Mouse (Mus musculus): ENCODE data around the gene Acat3. TPM values are rescaled to one million over a fixed set of nuclear protein-coding genes. Genes with fewer than 3 reads are reported as not detected.

Gene Acat3
- total and polyA plus RNA-seq, 2 experiments from 2014 or later = 0.23 TPM; not detected in 1

DNA sequence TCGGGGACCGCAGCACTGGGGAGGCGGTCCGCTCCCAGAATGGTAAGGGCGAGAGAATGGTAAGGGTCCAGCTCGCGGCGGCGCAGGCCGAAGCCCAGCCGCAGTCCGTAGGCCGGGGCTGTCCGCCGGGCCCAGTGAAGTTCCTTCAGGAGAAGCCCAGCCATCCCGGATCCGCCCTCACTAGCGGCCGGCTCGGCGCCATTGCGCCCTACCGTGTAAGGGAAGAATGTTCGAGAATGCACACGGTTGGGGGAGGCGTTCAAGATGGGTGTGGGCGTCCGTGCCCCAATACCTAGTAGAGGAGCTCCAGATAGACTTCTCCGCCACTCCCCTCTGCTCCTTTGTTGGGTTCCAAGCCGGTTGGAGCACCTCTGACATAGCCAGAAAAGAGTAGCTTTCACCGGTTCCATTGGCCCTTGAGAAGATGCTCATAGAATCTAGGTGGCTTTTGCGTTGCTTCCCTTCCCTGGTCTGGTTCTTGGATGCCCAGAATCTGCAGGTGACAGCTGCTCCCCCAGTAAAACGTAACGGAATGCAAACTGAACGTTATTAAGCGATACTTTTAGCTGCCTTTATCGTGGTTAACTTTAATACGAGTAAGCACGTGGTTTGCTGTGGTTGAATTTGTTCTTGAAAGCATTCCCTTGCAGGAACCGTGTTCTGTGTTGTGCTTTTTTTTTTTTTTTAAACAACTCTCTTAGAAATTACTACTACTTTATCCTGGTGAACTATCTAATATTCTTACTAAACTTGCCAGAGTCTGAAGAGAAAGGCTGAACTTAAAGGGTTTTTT, 23.6 kb downstream of the Acat3 start:
- TF ChIP-seq CTCF (IDR thresholded peaks at IDR 0.05; ENCODE audit: low read depth) (no peak), EP300 (IDR thresholded peaks at IDR 0.05; ENCODE audit: low read depth) (0 out of 2 replicates have a peak, but pooled peaks have one; percentile 15)
- H3K9me3 ChIP-seq (replicated peaks; ENCODE audit: control insufficient read depth, low read length) = no peaks in the 10 kb centered on the region
- ATAC-seq (ENCODE audit: insufficient read depth, low read depth) = peak; percentile 32
- peak overlapping the region; percentile 82 for H3K4me3 ChIP-seq (ENCODE audit: low read depth, low read length)
- peak; percentile 30 for DNase-seq (ENCODE audit: low spot score)
- WGBS = under 1% methylated on average over 40 of the region's 40 CpGs
- H3K4me2 ChIP-seq (ENCODE audit: low read depth, low read length) = peak overlapping the region; percentile 81
- no peaks in the 10 kb centered on the region for H3K27me3 ChIP-seq (ENCODE audit: control insufficient read depth, insufficient read depth, low read length)
- H3K4me1 ChIP-seq (ENCODE audit: control insufficient read depth, insufficient read depth) = peaks cover 7% of the 10 kb centered on the region
- H3K9ac ChIP-seq (replicated peaks; ENCODE audit: low read depth, low read length) = peak overlapping the region; percentile 94
- peaks cover 50% of the 10 kb centered on the region for H3K36me3 ChIP-seq (replicated peaks; ENCODE audit: control insufficient read depth, insufficient read depth, low read length)
- peak overlapping the region; percentile 94 for H3K27ac ChIP-seq (ENCODE audit: low read depth)

DNA sequence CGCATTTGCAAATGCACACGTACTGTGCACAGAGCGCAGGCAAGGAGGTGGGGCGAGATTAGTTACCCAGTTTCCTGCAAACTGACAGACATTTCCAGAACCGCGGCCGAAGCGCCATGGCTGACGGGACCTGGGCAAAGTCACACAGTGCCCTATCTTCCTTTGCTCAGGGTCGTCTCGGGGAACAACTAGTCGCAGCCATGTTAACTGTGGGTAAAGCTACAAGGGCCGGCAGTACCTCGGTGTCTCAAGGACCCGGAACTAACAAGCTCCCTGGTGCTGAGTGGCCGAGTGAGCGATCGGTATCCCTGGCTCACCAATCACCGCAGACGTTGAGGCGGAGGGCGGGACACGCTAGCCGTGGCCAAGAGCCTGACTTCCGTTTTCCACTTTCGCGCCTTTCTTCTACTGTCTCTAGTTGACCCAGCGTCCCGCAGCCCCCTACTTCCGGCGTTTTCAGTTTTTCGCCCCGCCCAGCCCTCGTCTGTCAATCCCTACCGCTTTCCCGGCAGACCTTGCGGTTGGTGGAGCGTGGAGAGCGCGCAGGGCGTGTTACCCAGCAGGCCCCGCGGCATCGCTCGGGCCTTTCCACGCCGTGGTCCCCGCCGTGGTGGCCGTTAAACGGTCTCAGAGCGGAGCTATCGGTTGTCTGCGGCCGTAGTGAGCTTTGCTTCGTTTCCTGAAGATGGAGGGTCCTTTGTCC, 24.4 kb downstream of the Acat3 start, which contains the start of gene Mrpl18:
Gene Mrpl18 (minus strand): TSS at position 465 of the 703 bp plus-strand sequence.
- H3K36me3 ChIP-seq (replicated peaks; ENCODE audit: control insufficient read depth, insufficient read depth, low read length) = peaks cover 49% of the 10 kb centered on the region

DNA sequence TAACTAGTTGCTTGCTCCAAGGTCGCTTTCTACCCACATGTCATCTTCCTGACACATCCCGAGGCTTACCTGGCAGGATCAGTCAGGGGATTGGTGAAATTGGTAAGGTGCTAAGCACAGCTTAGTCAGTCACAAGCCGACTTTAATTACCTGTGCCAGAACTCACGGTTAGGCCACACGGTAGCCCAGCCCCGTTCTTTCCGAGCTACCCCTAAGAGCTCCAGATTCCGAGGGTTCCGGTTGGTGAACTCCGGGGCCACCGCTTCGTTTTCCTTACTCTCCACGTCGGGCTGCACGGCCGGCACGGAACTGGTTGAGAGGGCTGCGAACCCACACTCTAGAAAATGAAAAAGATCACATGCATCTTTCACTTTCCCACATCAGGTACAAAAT, 24.9 kb downstream of the Acat3 start, which contains the start of gene Tcp1:
Gene Tcp1 (plus strand): TSS at position 214 of the 393 bp plus-strand sequence.
- no peak for TF ChIP-seq CTCF (IDR thresholded peaks at IDR 0.05; ENCODE audit: low read depth)
- no peak for TF ChIP-seq EP300 (IDR thresholded peaks at IDR 0.05; ENCODE audit: low read depth)
- H3K4me2 ChIP-seq (ENCODE audit: low read depth, low read length) = peak within 1 kb of the TSS; percentile 81
- H3K9me3 ChIP-seq (replicated peaks; ENCODE audit: control insufficient read depth, low read length) = no peaks in the 10 kb centered on the region
- H3K36me3 ChIP-seq (replicated peaks; ENCODE audit: control insufficient read depth, insufficient read depth, low read length) = peaks cover 49% of the 10 kb centered on the region
- H3K9ac ChIP-seq (replicated peaks; ENCODE audit: low read depth, low read length) = peak within 1 kb of the TSS; percentile 94
- 0% methylated on average over 18 of the region's 18 CpGs for WGBS
- H3K27me3 ChIP-seq (ENCODE audit: control insufficient read depth, insufficient read depth, low read length) = no peaks in the 10 kb centered on the region
- peak within 1 kb of the TSS; percentile 82 for H3K4me3 ChIP-seq (ENCODE audit: low read depth, low read length)
- DNase-seq (ENCODE audit: low spot score) (no peak), ATAC-seq (ENCODE audit: insufficient read depth, low read depth) (no peak)
- H3K4me1 ChIP-seq (ENCODE audit: control insufficient read depth, insufficient read depth) = peaks cover 7% of the 10 kb centered on the region
- peak within 1 kb of the TSS; percentile 94 for H3K27ac ChIP-seq (ENCODE audit: low read depth)

More for the DNA sequence above, 24.4 kb downstream of the Acat3 start, which contains the start of gene Mrpl18:
- H3K27ac ChIP-seq (ENCODE audit: low read depth) = peak within 1 kb of the TSS; percentile 94
- no peak for TF ChIP-seq CTCF (IDR thresholded peaks at IDR 0.05; ENCODE audit: low read depth)
- peak; percentile 79; the same call in 1 of the 2 replicates for TF ChIP-seq EP300 (IDR thresholded peaks at IDR 0.05; ENCODE audit: low read depth)
- ATAC-seq (ENCODE audit: insufficient read depth, low read depth) (peak; percentile 98), DNase-seq (ENCODE audit: low spot score) (peak; percentile 100)
- peak within 1 kb of the TSS; percentile 82 for H3K4me3 ChIP-seq (ENCODE audit: low read depth, low read length)
- H3K9me3 ChIP-seq (replicated peaks; ENCODE audit: control insufficient read depth, low read length) = no peaks in the 10 kb centered on the region
- H3K27me3 ChIP-seq (ENCODE audit: control insufficient read depth, insufficient read depth, low read length) = no peaks in the 10 kb centered on the region
- H3K4me2 ChIP-seq (ENCODE audit: low read depth, low read length) = peak within 1 kb of the TSS; percentile 81
- H3K9ac ChIP-seq (replicated peaks; ENCODE audit: low read depth, low read length) = peak within 1 kb of the TSS; percentile 94
- peaks cover 7% of the 10 kb centered on the region for H3K4me1 ChIP-seq (ENCODE audit: control insufficient read depth, insufficient read depth)
- WGBS = under 1% methylated on average over 56 of the region's 56 CpGs

DNA sequence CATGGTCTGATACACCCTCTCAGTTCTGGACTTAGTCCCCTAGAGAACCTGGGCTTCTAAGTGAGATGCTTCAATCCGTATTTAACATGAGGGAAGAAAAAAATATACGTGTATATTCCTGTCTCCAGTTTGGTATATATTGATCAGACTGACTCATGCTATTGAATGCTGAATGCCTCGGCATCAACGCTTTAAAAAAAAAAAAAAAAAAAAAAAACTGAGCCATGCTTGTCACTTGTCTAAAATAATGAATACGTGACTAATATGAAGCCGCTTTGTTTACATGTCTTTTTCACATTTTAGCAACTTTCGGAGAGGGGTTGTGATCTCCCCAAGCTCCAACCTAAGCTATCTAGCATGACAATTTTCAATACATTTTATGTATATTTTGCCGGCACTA, 30.0 kb downstream of the Acat3 start:
- ATAC-seq (ENCODE audit: insufficient read depth, low read depth) (no peak), DNase-seq (ENCODE audit: low spot score) (no peak)
- Histone ChIP-seq H3K36me3 (replicated peaks; ENCODE audit: control insufficient read depth, insufficient read depth, low read length) (peaks cover 46% of the 10 kb centered on the region), H3K4me2 (ENCODE audit: low read depth, low read length) (no peak overlapping the region), H3K27me3 (ENCODE audit: control insufficient read depth, insufficient read depth, low read length) (no peaks in the 10 kb centered on the region), H3K4me1 (ENCODE audit: control insufficient read depth, insufficient read depth) (no peaks in the 10 kb centered on the region), H3K27ac (ENCODE audit: low read depth) (no peak overlapping the region), H3K4me3 (ENCODE audit: low read depth, low read length) (no peak overlapping the region), H3K9ac (replicated peaks; ENCODE audit: low read depth, low read length) (no peak overlapping the region), H3K9me3 (replicated peaks; ENCODE audit: control insufficient read depth, low read length) (no peaks in the 10 kb centered on the region)
- WGBS = 82% methylated on average over 8 of the region's 8 CpGs
- TF ChIP-seq CTCF (IDR thresholded peaks at IDR 0.05; ENCODE audit: low read depth) (no peak), EP300 (IDR thresholded peaks at IDR 0.05; ENCODE audit: low read depth) (no peak)

DNA sequence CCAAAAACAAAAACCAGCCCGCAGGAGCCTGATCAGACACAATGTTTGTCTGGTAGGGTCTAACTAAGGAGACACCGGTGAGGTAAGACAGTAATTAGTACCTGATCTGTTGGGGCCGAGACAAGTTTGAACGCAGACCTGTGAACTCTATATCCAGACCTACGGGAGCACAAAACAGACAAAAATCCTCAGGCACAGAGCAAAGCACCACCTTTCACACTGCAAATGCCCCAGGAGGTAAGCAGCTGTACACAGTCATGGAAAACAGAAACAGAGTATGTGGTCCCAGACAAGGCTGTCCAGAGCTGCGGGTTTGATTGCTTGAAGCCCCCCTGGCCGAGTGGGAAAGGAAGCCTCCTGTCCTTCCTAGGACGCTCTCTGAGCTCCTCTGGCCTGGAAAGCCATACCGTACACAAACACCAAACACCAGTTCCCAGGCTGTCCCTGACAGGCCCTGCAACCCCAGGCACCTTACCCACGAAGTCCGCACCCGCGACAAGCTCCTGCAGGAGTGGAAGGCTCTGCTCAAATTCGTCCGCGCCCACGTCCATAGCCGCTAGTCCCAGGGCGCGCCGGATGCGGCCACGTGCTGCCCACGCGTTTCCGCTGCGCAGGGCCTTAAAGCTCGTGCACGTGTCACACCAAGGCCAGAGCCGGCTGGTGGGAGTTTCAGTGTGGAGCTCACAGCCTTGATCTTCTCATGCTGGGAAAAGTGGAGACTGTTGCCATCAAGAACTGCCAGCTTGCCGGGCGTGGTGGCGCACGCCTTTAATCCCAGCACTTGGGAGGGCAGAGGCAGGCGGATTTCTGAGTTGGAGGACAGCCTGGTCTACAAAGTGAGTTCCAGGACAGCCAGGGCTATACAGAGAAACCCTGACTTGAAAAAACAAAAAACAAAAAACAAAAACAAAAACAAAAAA, 30.8 kb downstream of the Acat3 start, which contains the start of gene Pnldc1:
Gene Pnldc1 (minus strand): TSS at position 870 of the 920 bp plus-strand sequence.
- no peaks in the 10 kb centered on the region for H3K4me1 ChIP-seq (ENCODE audit: control insufficient read depth, insufficient read depth)
- no peak within 1 kb of the TSS for H3K9ac ChIP-seq (replicated peaks; ENCODE audit: low read depth, low read length)
- WGBS = 72% methylated on average over 35 of the region's 35 CpGs
- no peak for ATAC-seq (ENCODE audit: insufficient read depth, low read depth)
- no peaks in the 10 kb centered on the region for H3K9me3 ChIP-seq (replicated peaks; ENCODE audit: control insufficient read depth, low read length)
- peaks cover 52% of the 10 kb centered on the region for H3K36me3 ChIP-seq (replicated peaks; ENCODE audit: control insufficient read depth, insufficient read depth, low read length)
- no peaks in the 10 kb centered on the region for H3K27me3 ChIP-seq (ENCODE audit: control insufficient read depth, insufficient read depth, low read length)
- no peak within 1 kb of the TSS for H3K4me2 ChIP-seq (ENCODE audit: low read depth, low read length)
- no peak for TF ChIP-seq EP300 (IDR thresholded peaks at IDR 0.05; ENCODE audit: low read depth)
- TF ChIP-seq CTCF (IDR thresholded peaks at IDR 0.05; ENCODE audit: low read depth) = no peak
- no peak within 1 kb of the TSS for H3K4me3 ChIP-seq (ENCODE audit: low read depth, low read length)
- DNase-seq (ENCODE audit: low spot score) = no peak
- H3K27ac ChIP-seq (ENCODE audit: low read depth) = no peak within 1 kb of the TSS
